In the genomic region with DNA sequence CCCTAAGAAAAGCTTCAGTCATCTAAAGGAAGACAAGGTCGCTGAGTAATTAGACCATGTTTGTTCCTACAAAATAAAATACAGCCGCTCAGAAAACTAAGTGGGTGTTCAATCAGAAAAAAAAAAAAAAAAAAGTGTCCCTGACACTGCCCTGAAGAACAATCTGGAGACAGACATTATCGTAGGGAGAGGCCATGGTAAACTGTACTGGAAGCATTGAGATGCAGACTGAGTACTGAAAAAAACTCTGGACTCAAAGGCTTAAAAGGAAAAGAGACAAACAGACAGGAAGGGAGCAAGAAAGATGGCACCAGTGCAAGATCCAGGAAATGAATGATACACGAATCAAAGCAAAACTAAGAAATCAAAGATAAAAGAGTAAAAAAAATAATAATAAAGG, we compare ENCODE assay signal across 18 mouse cellular contexts.
"Had no signal": no experiment of that assay in that cellular context is flagged by ENCODE, and none has a peak within 500 bp of the region (broad histone marks: within the 10 kb centered on the region; RNA-seq: fewer than 3 reads in every experiment).

No protein-coding gene starts in this region.

- H3K4me3 ChIP-seq: midbrain, embryonic 10.5 days; midbrain, embryonic 12.5 days; myocyte; neural tube, embryonic 13.5 days; neural tube, embryonic 15.5 days had no signal

- H3K36me3 ChIP-seq: midbrain, embryonic 12.5 days; neural tube, embryonic 13.5 days; neural tube, embryonic 15.5 days had no signal

- H3K9ac ChIP-seq: lung, embryonic 14.5 days; midbrain, embryonic 12.5 days; neural tube, embryonic 13.5 days; neural tube, embryonic 15.5 days had no signal

- H3K27me3 ChIP-seq: neural tube, embryonic 13.5 days; neural tube, embryonic 15.5 days had no signal

- DNase-seq: lung, embryonic 14.5 days; lung, postnatal 10 days; lung, postnatal 4 days; midbrain, embryonic 14.5 days; retina, postnatal 1 day; right cerebral cortex, adult 18-20 months; right cerebral cortex, postnatal 25 days; right cerebral cortex, postnatal 4 days; spleen, adult 18-20 months; thymus, adult 18-20 months; thymus, postnatal 14 days; thymus, postnatal 36 days had no signal

- H3K9me3 ChIP-seq: midbrain, embryonic 10.5 days; midbrain, embryonic 12.5 days; neural tube, embryonic 13.5 days; neural tube, embryonic 15.5 days had no signal

- H3K27ac ChIP-seq: midbrain, embryonic 10.5 days; midbrain, embryonic 12.5 days; neural tube, embryonic 13.5 days; neural tube, embryonic 15.5 days had no signal

- H3K4me2 ChIP-seq: lung, embryonic 14.5 days; midbrain, embryonic 12.5 days; neural tube, embryonic 13.5 days; neural tube, embryonic 15.5 days had no signal

- ATAC-seq: midbrain, embryonic 16.5 days had no signal
